Mouse (Mus musculus) hindbrain, embryonic 11.5 days (tissue): ENCODE data around the gene Rbm17. TPM values are rescaled to one million over a fixed set of nuclear protein-coding genes. Genes with fewer than 3 reads are reported as not detected.

Experiments
- ATAC-seq: fragments of 200-750 bp; cut with Nextera tagmentation; 2 replicates; pipeline ENCODE4 v1.8.0; 2017; ENCODE audit warnings: mild to moderate bottlenecking, moderate TSS enrichment, moderate library complexity; ENCODE audit not compliant: low FRiP score
- DNase-seq: peaks from one replicate; pipeline ENCODE4 v3.0.0-alpha.2; 2015; ENCODE audit warnings: low spot score
- H3K27ac ChIP-seq: fragments of 300-500 bp; sonication (generic); 2 replicates; pipeline ENCODE4 v1.5.1; 2014; ENCODE audit warnings: mild to moderate bottlenecking, low read depth, low read length
- H3K27me3 ChIP-seq: fragments of 300-500 bp; sonication (generic); 2 replicates; pipeline ENCODE4 v1.6.1; 2014; ENCODE audit warnings: mild to moderate bottlenecking, low read length, moderate library complexity, mixed read lengths; ENCODE audit not compliant: control insufficient read depth, insufficient read depth
- H3K36me3 ChIP-seq: fragments of 300-500 bp; sonication (generic); 2 replicates; pipeline ENCODE4 v1.6.1; 2014; ENCODE audit warnings: mild to moderate bottlenecking, low read length, moderate library complexity, mixed read lengths; ENCODE audit not compliant: control insufficient read depth, insufficient read depth
- H3K4me1 ChIP-seq: fragments of 300-500 bp; sonication (generic); replicated peaks from 2 replicates; pipeline ENCODE4 v1.6.1; 2014; ENCODE audit warnings: low read length, mixed read lengths; ENCODE audit not compliant: control insufficient read depth, insufficient read depth
- H3K4me2 ChIP-seq: fragments of 300-500 bp; sonication (generic); replicated peaks from 2 replicates; pipeline ENCODE4 v1.6.1; 2014; ENCODE audit warnings: mild to moderate bottlenecking, low read depth, low read length
- H3K4me3 ChIP-seq: fragments of 300-500 bp; sonication (generic); 2 replicates; pipeline ENCODE4 v1.5.1; 2014; ENCODE audit warnings: low read depth, low read length
- H3K9ac ChIP-seq: fragments of 300-500 bp; sonication (generic); 2 replicates; pipeline ENCODE4 v1.6.1; 2014; ENCODE audit warnings: low read depth, low read length
- H3K9me3 ChIP-seq: fragments of 300-500 bp; sonication (generic); 2 replicates; pipeline ENCODE4 v1.6.1; 2016; ENCODE audit warnings: low read length; ENCODE audit not compliant: control insufficient read depth
- WGBS: fragments of 180-500 bp; shearing (Covaris S2); extraction: QIAGEN DNeasy Blood & Tissue Kit; methylation state at CpG from one replicate; pipeline ENCODE4 v1.1.7; 2014; 5-methylcytosine and 5-hydroxymethylcytosine counted together
- polyA plus RNA-seq: library from polyadenylated mRNA; unstranded; fragments of >200 nt; fragmentation: Nextera tagmentation; extraction: Ambion mirVana; gene quantifications from 2 replicates; pipeline ENCODE4 v1.2.1, GENCODE M21; 2014

Rbm17 gene
- polyA plus RNA-seq, 1 experiment from 2014 or later, result 178 TPM

GRCm38 (mm10) chr2:11578187-11578586, 25.8 kb downstream of the Rbm17 start:
- Histone ChIP-seq H3K27me3 (no peaks in the 10 kb centered on the region), H3K4me1 (no peaks in the 10 kb centered on the region), H3K4me2 (no peak overlapping the region), H3K4me3 (no peak overlapping the region), H3K9ac (no peak overlapping the region), H3K27ac (no peak overlapping the region), H3K9me3 (no peaks in the 10 kb centered on the region), H3K36me3 (0 out of 2 replicates have a peak, but pooled peaks cover 2% of the 10 kb centered on the region)
- ATAC-seq (no peak), DNase-seq (no peak)
- 91% methylated on average over 6 of the region's 6 CpGs for WGBS

GRCm38 (mm10) chr2:11573684-11574083, 30.3 kb downstream of the Rbm17 start:
- H3K36me3 ChIP-seq, result no peaks in the 10 kb centered on the region
- no peaks in the 10 kb centered on the region for H3K4me1 ChIP-seq
- 89% methylated on average over 1 of the region's 1 CpGs for WGBS
- H3K4me2 ChIP-seq, result no peak overlapping the region
- DNase-seq, result no peak
- ATAC-seq, result no peak
- H3K27ac ChIP-seq, result no peak overlapping the region
- H3K9ac ChIP-seq, result no peak overlapping the region
- no peaks in the 10 kb centered on the region for H3K27me3 ChIP-seq
- H3K9me3 ChIP-seq, result no peaks in the 10 kb centered on the region
- no peak overlapping the region for H3K4me3 ChIP-seq

- Histone ChIP-seq H3K9ac (no peak overlapping the region), H3K4me3 (no peak overlapping the region), H3K27ac (no peak overlapping the region), H3K4me2 (no peak overlapping the region), H3K9me3 (no peaks in the 10 kb centered on the region), H3K36me3 (no peaks in the 10 kb centered on the region), H3K4me1 (no peaks in the 10 kb centered on the region), H3K27me3 (no peaks in the 10 kb centered on the region)
- DNase-seq, result no peak
- no peak for ATAC-seq
- WGBS, result 51% methylated on average over 6 of the region's 6 CpGs
Observed at GRCm38 (mm10) chr2:11571004-11571535, 32.9 kb downstream of the Rbm17 start.

GRCm38 (mm10) chr2:11568471-11568870, 35.5 kb downstream of the Rbm17 start:
- Histone ChIP-seq H3K4me1 (no peaks in the 10 kb centered on the region), H3K4me3 (no peak overlapping the region), H3K27ac (no peak overlapping the region), H3K9ac (no peak overlapping the region), H3K4me2 (no peak overlapping the region), H3K27me3 (no peaks in the 10 kb centered on the region), H3K9me3 (no peaks in the 10 kb centered on the region), H3K36me3 (no peaks in the 10 kb centered on the region)
- 85% methylated on average over 7 of the region's 7 CpGs for WGBS
- ATAC-seq, result no peak
- no peak for DNase-seq

- H3K4me3 ChIP-seq, result no peak overlapping the region
- ATAC-seq, result no peak
- 65% methylated on average over 4 of the region's 4 CpGs for WGBS
Observed at GRCm38 (mm10) chr2:11567781-11568362, 36.1 kb downstream of the Rbm17 start.

GRCm38 (mm10) chr2:11566898-11567297, 37.1 kb downstream of the Rbm17 start:
- WGBS, result 86% methylated on average over 3 of the region's 3 CpGs
- no peak for DNase-seq
- Histone ChIP-seq H3K4me1 (no peaks in the 10 kb centered on the region), H3K9me3 (no peaks in the 10 kb centered on the region), H3K4me2 (no peak overlapping the region), H3K4me3 (no peak overlapping the region), H3K27ac (no peak overlapping the region), H3K27me3 (no peaks in the 10 kb centered on the region), H3K9ac (no peak overlapping the region), H3K36me3 (no peaks in the 10 kb centered on the region)
- ATAC-seq, result no peak

More at GRCm38 (mm10) chr2:11567781-11568362, 36.1 kb downstream of the Rbm17 start:
- Histone ChIP-seq H3K4me2 (no peak overlapping the region), H3K4me1 (no peaks in the 10 kb centered on the region), H3K9ac (no peak overlapping the region), H3K27ac (no peak overlapping the region), H3K27me3 (no peaks in the 10 kb centered on the region), H3K36me3 (no peaks in the 10 kb centered on the region), H3K9me3 (no peaks in the 10 kb centered on the region)
- peak; percentile 52 for DNase-seq

- ATAC-seq (no peak; the same call in 1 of the 2 replicates), DNase-seq (no peak)
- 61% methylated on average over 7 of the region's 7 CpGs for WGBS
- Histone ChIP-seq H3K9ac (no peak overlapping the region), H3K9me3 (no peaks in the 10 kb centered on the region), H3K4me3 (no peak overlapping the region), H3K27ac (no peak overlapping the region), H3K4me1 (no peaks in the 10 kb centered on the region), H3K36me3 (no peaks in the 10 kb centered on the region), H3K4me2 (no peak overlapping the region), H3K27me3 (no peaks in the 10 kb centered on the region)
Observed at GRCm38 (mm10) chr2:11566241-11566640, 37.7 kb downstream of the Rbm17 start.

GRCm38 (mm10) chr2:11564768-11565167, 39.2 kb downstream of the Rbm17 start:
- Histone ChIP-seq H3K36me3 (no peaks in the 10 kb centered on the region), H3K4me3 (no peak overlapping the region), H3K4me1 (no peaks in the 10 kb centered on the region), H3K27ac (no peak overlapping the region), H3K4me2 (no peak overlapping the region), H3K9ac (no peak overlapping the region), H3K27me3 (no peaks in the 10 kb centered on the region), H3K9me3 (no peaks in the 10 kb centered on the region)
- DNase-seq (no peak), ATAC-seq (no peak)
- WGBS, result 90% methylated on average over 6 of the region's 6 CpGs

- no peaks in the 10 kb centered on the region for H3K4me1 ChIP-seq
- H3K4me3 ChIP-seq, result no peak overlapping the region
- H3K36me3 ChIP-seq, result no peaks in the 10 kb centered on the region
- DNase-seq (no peak), ATAC-seq (no peak)
- no peak overlapping the region for H3K27ac ChIP-seq
- no peak overlapping the region for H3K4me2 ChIP-seq
- H3K9ac ChIP-seq, result no peak overlapping the region
- H3K9me3 ChIP-seq, result no peaks in the 10 kb centered on the region
- WGBS, result 94% methylated on average over 17 of the region's 17 CpGs
- no peaks in the 10 kb centered on the region for H3K27me3 ChIP-seq
Observed at GRCm38 (mm10) chr2:11563256-11563655, 40.7 kb downstream of the Rbm17 start.
